Mouse (Mus musculus): ENCODE data around the gene Eps15l1. TPM values are rescaled to one million over a fixed set of nuclear protein-coding genes. Genes with fewer than 3 reads are reported as not detected.

Eps15l1 gene
- polyA plus RNA-seq, 1 experiment from 2014 or later, result 68.8 TPM

GRCm38 (mm10) chr8:72316053-72316695 is 105.1 kb downstream of the Eps15l1 start:
- Histone ChIP-seq H3K4me3 (ENCODE audit: low read depth, low read length) (no peak overlapping the region), H3K36me3 (replicated peaks; ENCODE audit: control insufficient read depth, insufficient read depth, low read depth, low read length) (no peaks in the 10 kb centered on the region), H3K27ac (replicated peaks; ENCODE audit: low read depth, low read length) (no peak overlapping the region), H3K27me3 (ENCODE audit: control insufficient read depth, insufficient read depth, low read length) (peaks cover 22% of the 10 kb centered on the region), H3K9ac (replicated peaks; ENCODE audit: low read length) (no peak overlapping the region), H3K4me2 (ENCODE audit: low read depth, low read length) (no peak overlapping the region), H3K9me3 (replicated peaks; ENCODE audit: control insufficient read depth, low read length) (no peaks in the 10 kb centered on the region), H3K4me1 (ENCODE audit: control insufficient read depth, insufficient read depth, low read length) (peaks cover 5% of the 10 kb centered on the region; the same call in 1 of the 2 replicates)
- DNase-seq (ENCODE audit: low spot score), result no peak
- ATAC-seq (replicated peaks; ENCODE audit: insufficient number of reproducible peaks, low FRiP score, low TSS enrichment, low read depth), result no peak
- 26% methylated on average over 10 of the region's 10 CpGs for WGBS

GRCm38 (mm10) chr8:72312926-72313518 is 108.2 kb downstream of the Eps15l1 start:
- Histone ChIP-seq H3K36me3 (replicated peaks; ENCODE audit: control insufficient read depth, insufficient read depth, low read depth, low read length) (no peaks in the 10 kb centered on the region), H3K4me1 (ENCODE audit: control insufficient read depth, insufficient read depth, low read length) (no peaks in the 10 kb centered on the region), H3K9ac (replicated peaks; ENCODE audit: low read length) (no peak overlapping the region), H3K27me3 (ENCODE audit: control insufficient read depth, insufficient read depth, low read length) (no peaks in the 10 kb centered on the region), H3K27ac (replicated peaks; ENCODE audit: low read depth, low read length) (no peak overlapping the region), H3K9me3 (replicated peaks; ENCODE audit: control insufficient read depth, low read length) (no peaks in the 10 kb centered on the region), H3K4me2 (ENCODE audit: low read depth, low read length) (no peak overlapping the region), H3K4me3 (ENCODE audit: low read depth, low read length) (no peak overlapping the region)
- no peak for ATAC-seq (replicated peaks; ENCODE audit: insufficient number of reproducible peaks, low FRiP score, low TSS enrichment, low read depth)
- DNase-seq (ENCODE audit: low spot score), result no peak
- 83% methylated on average over 3 of the region's 3 CpGs for WGBS

- Histone ChIP-seq H3K36me3 (replicated peaks; ENCODE audit: control insufficient read depth, insufficient read depth, low read depth, low read length) (no peaks in the 10 kb centered on the region), H3K4me3 (ENCODE audit: low read depth, low read length) (no peak overlapping the region), H3K9me3 (replicated peaks; ENCODE audit: control insufficient read depth, low read length) (no peaks in the 10 kb centered on the region), H3K9ac (replicated peaks; ENCODE audit: low read length) (no peak overlapping the region), H3K27me3 (ENCODE audit: control insufficient read depth, insufficient read depth, low read length) (no peaks in the 10 kb centered on the region), H3K27ac (replicated peaks; ENCODE audit: low read depth, low read length) (no peak overlapping the region), H3K4me1 (ENCODE audit: control insufficient read depth, insufficient read depth, low read length) (no peaks in the 10 kb centered on the region), H3K4me2 (ENCODE audit: low read depth, low read length) (no peak overlapping the region)
- DNase-seq (ENCODE audit: low spot score) (no peak), ATAC-seq (replicated peaks; ENCODE audit: insufficient number of reproducible peaks, low FRiP score, low TSS enrichment, low read depth) (no peak)
- 40% methylated on average over 8 of the region's 8 CpGs for WGBS
These were observed 110.3 kb downstream of the Eps15l1 start for GRCm38 (mm10) chr8:72310849-72311506.

- Histone ChIP-seq H3K9ac (replicated peaks; ENCODE audit: low read length) (no peak overlapping the region), H3K4me2 (ENCODE audit: low read depth, low read length) (no peak overlapping the region), H3K36me3 (replicated peaks; ENCODE audit: control insufficient read depth, insufficient read depth, low read depth, low read length) (no peaks in the 10 kb centered on the region), H3K9me3 (replicated peaks; ENCODE audit: control insufficient read depth, low read length) (no peaks in the 10 kb centered on the region), H3K27ac (replicated peaks; ENCODE audit: low read depth, low read length) (no peak overlapping the region), H3K27me3 (ENCODE audit: control insufficient read depth, insufficient read depth, low read length) (no peaks in the 10 kb centered on the region), H3K4me1 (ENCODE audit: control insufficient read depth, insufficient read depth, low read length) (no peaks in the 10 kb centered on the region), H3K4me3 (ENCODE audit: low read depth, low read length) (no peak overlapping the region)
- no peak for DNase-seq (ENCODE audit: low spot score)
- WGBS, result 80% methylated on average over 6 of the region's 6 CpGs
- no peak; the same call in 1 of the 2 replicates for ATAC-seq (replicated peaks; ENCODE audit: insufficient number of reproducible peaks, low FRiP score, low TSS enrichment, low read depth)
These were observed 113.0 kb downstream of the Eps15l1 start for GRCm38 (mm10) chr8:72308276-72308675.

- DNase-seq (ENCODE audit: low spot score) (no peak), ATAC-seq (replicated peaks; ENCODE audit: insufficient number of reproducible peaks, low FRiP score, low TSS enrichment, low read depth) (no peak)
- H3K9ac ChIP-seq (replicated peaks; ENCODE audit: low read length), result no peak overlapping the region
- no peaks in the 10 kb centered on the region for H3K27me3 ChIP-seq (ENCODE audit: control insufficient read depth, insufficient read depth, low read length)
- H3K27ac ChIP-seq (replicated peaks; ENCODE audit: low read depth, low read length), result no peak overlapping the region
- H3K4me2 ChIP-seq (ENCODE audit: low read depth, low read length), result no peak overlapping the region
- H3K4me1 ChIP-seq (ENCODE audit: control insufficient read depth, insufficient read depth, low read length), result no peaks in the 10 kb centered on the region
- H3K9me3 ChIP-seq (replicated peaks; ENCODE audit: control insufficient read depth, low read length), result no peaks in the 10 kb centered on the region
- H3K4me3 ChIP-seq (ENCODE audit: low read depth, low read length), result no peak overlapping the region
- no peaks in the 10 kb centered on the region for H3K36me3 ChIP-seq (replicated peaks; ENCODE audit: control insufficient read depth, insufficient read depth, low read depth, low read length)
- WGBS, result 86% methylated on average over 5 of the region's 5 CpGs
These were observed 114.3 kb downstream of the Eps15l1 start for GRCm38 (mm10) chr8:72306913-72307312.

- Histone ChIP-seq H3K9me3 (replicated peaks; ENCODE audit: control insufficient read depth, low read length) (no peaks in the 10 kb centered on the region), H3K27ac (replicated peaks; ENCODE audit: low read depth, low read length) (no peak within 1 kb of the TSS), H3K4me2 (ENCODE audit: low read depth, low read length) (no peak within 1 kb of the TSS), H3K9ac (replicated peaks; ENCODE audit: low read length) (no peak within 1 kb of the TSS), H3K27me3 (ENCODE audit: control insufficient read depth, insufficient read depth, low read length) (no peaks in the 10 kb centered on the region), H3K36me3 (replicated peaks; ENCODE audit: control insufficient read depth, insufficient read depth, low read depth, low read length) (no peaks in the 10 kb centered on the region), H3K4me1 (ENCODE audit: control insufficient read depth, insufficient read depth, low read length) (no peaks in the 10 kb centered on the region), H3K4me3 (ENCODE audit: low read depth, low read length) (no peak within 1 kb of the TSS)
- ATAC-seq (replicated peaks; ENCODE audit: insufficient number of reproducible peaks, low FRiP score, low TSS enrichment, low read depth) (no peak), DNase-seq (ENCODE audit: low spot score) (no peak)
- WGBS, result 70% methylated on average over 10 of the region's 16 CpGs
These were observed 115.9 kb downstream of the Eps15l1 start, which contains the start of gene Gm10282 for GRCm38 (mm10) chr8:72305210-72305905. Gene Gm10282 (minus strand): TSS chr8:72305260.

- Histone ChIP-seq H3K27me3 (ENCODE audit: control insufficient read depth, insufficient read depth, low read length) (no peaks in the 10 kb centered on the region), H3K36me3 (replicated peaks; ENCODE audit: control insufficient read depth, insufficient read depth, low read depth, low read length) (no peaks in the 10 kb centered on the region), H3K27ac (replicated peaks; ENCODE audit: low read depth, low read length) (no peak overlapping the region), H3K9ac (replicated peaks; ENCODE audit: low read length) (no peak overlapping the region), H3K9me3 (replicated peaks; ENCODE audit: control insufficient read depth, low read length) (no peaks in the 10 kb centered on the region), H3K4me1 (ENCODE audit: control insufficient read depth, insufficient read depth, low read length) (no peaks in the 10 kb centered on the region), H3K4me3 (ENCODE audit: low read depth, low read length) (no peak overlapping the region), H3K4me2 (ENCODE audit: low read depth, low read length) (no peak overlapping the region)
- 63% methylated on average over 8 of the region's 8 CpGs for WGBS
- DNase-seq (ENCODE audit: low spot score) (no peak), ATAC-seq (replicated peaks; ENCODE audit: insufficient number of reproducible peaks, low FRiP score, low TSS enrichment, low read depth) (no peak)
These were observed 117.6 kb downstream of the Eps15l1 start for GRCm38 (mm10) chr8:72303633-72304032.
